Mouse (Mus musculus) kidney, adult 2 months (tissue): Measurements from ENCODE around the gene Gm14410. TPM values are rescaled to one million over a fixed set of nuclear protein-coding genes. Genes with fewer than 3 reads are reported as not detected.
"Not testable (repeated sequence)": the region's sequence is repeated elsewhere in the genome, so short reads cannot be mapped to it uniquely, and the experiment has no call there.

ENCODE experiments used
- DNase-seq: peaks from one replicate; pipeline ENCODE4 v3.0.0; 2021
- H3K27ac ChIP-seq: fragments of 200-500 bp; 2 replicates; pipeline ENCODE4 v1.5.1; 2012; ENCODE audit warnings: low read depth, low read length, control low read depth, inconsistent platforms; ENCODE audit not compliant: insufficient read depth
- H3K27me3 ChIP-seq: fragments of 200-500 bp; replicated peaks from 2 replicates; pipeline ENCODE4 v1.6.1; 2012; ENCODE audit warnings: mild to moderate bottlenecking, moderate library complexity, low read length, inconsistent platforms; ENCODE audit not compliant: control insufficient read depth, insufficient read depth
- H3K36me3 ChIP-seq: fragments of 200-500 bp; 2 replicates; pipeline ENCODE4 v1.6.1; 2012; ENCODE audit warnings: mild to moderate bottlenecking, moderate library complexity, low read length, inconsistent platforms; ENCODE audit not compliant: control insufficient read depth, insufficient read depth
- H3K4me1 ChIP-seq: fragments of 200-500 bp; 2 replicates; pipeline ENCODE4 v1.6.1; 2011; ENCODE audit warnings: low read length; ENCODE audit not compliant: control insufficient read depth, insufficient read depth
- H3K4me3 ChIP-seq: fragments of 200-500 bp; 2 replicates; pipeline ENCODE4 v1.5.1; 2011; ENCODE audit warnings: mild to moderate bottlenecking, low read depth, low read length, control low read depth; ENCODE audit not compliant: insufficient read depth
- whole genome bisulfite sequencing: fragments of 180-500 bp; shearing (Covaris S2); methylation state at CpG from one replicate; pipeline ENCODE4 v1.1.7; 2018; 5-methylcytosine and 5-hydroxymethylcytosine counted together
- polyA plus RNA-seq: library from polyadenylated mRNA; depleted of rRNA; stranded (reverse); fragments of >200 nt; gene quantifications from 2 replicates; pipeline ENCODE4 v1.2.3, GENCODE M21; 2012; rRNA removed

The Gm14410 gene
- 5.4 and 8.6 TPM in 2 replicates for polyA plus RNA-seq

DNA sequence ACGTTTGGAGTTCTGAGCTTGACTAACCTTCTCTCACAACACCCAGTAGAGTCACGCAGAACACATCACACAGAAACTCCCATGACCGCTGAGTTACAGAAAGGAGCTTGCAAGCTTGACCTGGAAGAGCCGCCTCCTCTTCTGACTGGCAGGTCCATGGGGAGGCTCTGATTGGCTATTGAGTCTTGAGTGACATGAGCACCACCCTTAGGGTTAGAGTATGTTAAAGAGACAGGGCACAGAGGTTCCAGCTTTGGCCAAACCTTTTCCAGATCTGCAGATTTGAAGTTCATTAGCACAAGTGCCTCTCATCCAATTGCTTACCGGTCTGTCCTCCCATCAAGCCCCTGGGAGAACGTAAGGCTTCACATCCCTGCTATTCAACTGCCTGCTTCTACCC is at the start of gene Gm14410:
Gene Gm14410, minus strand, starts transcription at position 81 of the 400 bp plus-strand sequence.
- not testable (repeated sequence) for H3K4me1 ChIP-seq, H3K27me3 ChIP-seq, H3K36me3 ChIP-seq
- peak within 1 kb of the TSS; percentile 88 for H3K4me3 ChIP-seq
- H3K27ac ChIP-seq = peak within 1 kb of the TSS; percentile 23; the same call in 1 of the 2 replicates
- peak; percentile 95 for DNase-seq
- WGBS = under 1% methylated on average over 6 of the region's 6 CpGs

DNA sequence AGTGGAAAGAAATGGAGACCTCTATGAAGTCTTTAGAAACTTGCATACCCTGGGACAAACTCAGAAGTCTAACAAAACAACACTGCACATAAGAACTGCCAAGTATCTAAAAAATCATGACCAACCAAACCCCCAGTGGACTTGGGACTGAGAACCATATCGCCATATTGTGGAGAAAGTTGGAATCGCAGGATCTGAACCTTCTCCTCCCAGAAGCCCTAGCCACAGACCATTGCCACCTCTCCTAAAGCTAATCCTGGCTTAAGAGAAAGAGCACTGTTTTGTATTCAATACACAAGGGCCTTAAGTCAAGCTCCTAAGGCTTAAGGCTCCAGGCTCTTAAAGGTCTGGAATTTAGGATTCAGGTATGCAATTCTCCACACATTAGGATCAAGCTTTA is 41.2 kb upstream of the Gm14410 start:
- WGBS = 78% methylated on average over 2 of the region's 2 CpGs
- not testable (repeated sequence) for H3K4me1 ChIP-seq, H3K27me3 ChIP-seq, H3K27ac ChIP-seq, DNase-seq, H3K4me3 ChIP-seq, H3K36me3 ChIP-seq

DNA sequence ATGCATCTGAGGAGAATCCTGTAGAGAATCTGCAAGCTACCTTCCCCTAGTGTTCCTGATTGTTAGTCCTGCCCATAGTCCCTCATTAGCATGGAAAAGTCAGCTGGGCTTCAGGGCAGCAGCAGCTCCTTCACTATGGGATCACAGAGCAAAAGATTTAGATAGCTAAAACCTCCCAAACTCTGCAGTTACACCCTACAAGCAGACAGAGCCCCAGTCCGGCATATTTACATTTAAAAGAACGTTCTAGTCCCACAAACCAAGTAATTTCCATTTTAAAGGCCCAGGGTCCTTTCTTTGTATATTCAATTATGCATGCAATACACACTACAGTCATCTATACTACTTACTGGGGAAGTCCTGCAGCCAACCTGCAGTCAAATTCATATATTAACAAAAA is 24.2 kb upstream of the Gm14410 start:
- not testable (repeated sequence) for H3K27ac ChIP-seq, DNase-seq, H3K27me3 ChIP-seq, H3K4me3 ChIP-seq, H3K36me3 ChIP-seq, H3K4me1 ChIP-seq
- 55% methylated on average over 2 of the region's 2 CpGs for WGBS

DNA sequence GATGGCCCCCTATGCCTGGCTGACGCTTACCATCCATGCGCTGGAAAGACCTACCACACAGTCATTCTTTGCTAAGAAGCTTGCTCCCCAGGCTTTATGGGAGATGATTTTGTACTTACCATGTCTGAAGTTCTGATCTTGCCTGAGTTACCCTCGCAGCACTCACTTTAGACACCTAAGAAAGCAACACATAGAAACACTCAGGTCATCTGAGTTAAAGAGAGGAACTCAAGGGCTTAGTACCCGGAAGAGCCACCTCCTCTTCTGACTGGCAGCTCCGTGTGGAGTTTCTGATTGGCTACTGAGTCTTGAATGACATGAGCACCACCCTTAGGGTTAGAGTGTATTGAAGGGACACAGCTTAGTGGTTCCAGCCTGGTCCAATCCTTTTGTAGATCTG is 33.5 kb downstream of the Gm14410 start:
- not testable (repeated sequence) for H3K27ac ChIP-seq, H3K36me3 ChIP-seq, H3K4me3 ChIP-seq, H3K4me1 ChIP-seq, H3K27me3 ChIP-seq, DNase-seq
- 88% methylated on average over 5 of the region's 5 CpGs for WGBS

Other genes starting within 250 kb of the Gm14410 start
- gene Gm14419, start 205.5 kb downstream of the Gm14410 start, polyA plus RNA-seq = 2.0 and 6.3 TPM in 2 replicates
- not detected in 2 replicates for gene Gm14401, start 132.1 kb downstream of the Gm14410 start, polyA plus RNA-seq
- gene Gm14409, start 60.6 kb upstream of the Gm14410 start, polyA plus RNA-seq = not detected in 2 replicates
- 0.28 TPM in 1 of 2 replicates, not detected in the other for gene Gm14412, start 117.9 kb upstream of the Gm14410 start, polyA plus RNA-seq
- 2.7 and 3.2 TPM in 2 replicates for gene Gm14418, start 191.9 kb upstream of the Gm14410 start, polyA plus RNA-seq